Mouse (Mus musculus) intestine, postnatal 0 days (tissue): Measurements from ENCODE around the gene 1700074P13Rik. TPM values are rescaled to one million over a fixed set of nuclear protein-coding genes. Genes with fewer than 3 reads are reported as not detected.
A peak's percentile ranks its signal among the peaks of the same experiment; 100 is the strongest.

Experiments
- ATAC-seq: fragments of 200-750 bp; cut with Nextera tagmentation; 2 replicates; pipeline ENCODE4 v1.8.0; 2017; ENCODE audit warnings: mild to moderate bottlenecking, moderate TSS enrichment, moderate library complexity
- H3K27ac ChIP-seq: fragments of 300-500 bp; sonication (generic); 2 replicates; pipeline ENCODE4 v1.5.1; 2014; ENCODE audit warnings: mild to moderate bottlenecking, low read depth, low read length, moderate library complexity
- H3K27me3 ChIP-seq: fragments of 300-500 bp; sonication (generic); replicated peaks from 2 replicates; pipeline ENCODE4 v1.6.1; 2014; ENCODE audit warnings: low read length, mixed read lengths; ENCODE audit not compliant: control insufficient read depth, insufficient read depth
- H3K36me3 ChIP-seq: fragments of 300-500 bp; sonication (generic); 2 replicates; pipeline ENCODE4 v1.6.1; 2014; ENCODE audit warnings: mild to moderate bottlenecking, moderate library complexity; ENCODE audit not compliant: control insufficient read depth, insufficient read depth
- H3K4me1 ChIP-seq: fragments of 300-500 bp; sonication (generic); replicated peaks from 2 replicates; pipeline ENCODE4 v1.6.1; 2014; ENCODE audit warnings: antibody characterized with exemption, low read length, mixed read lengths; ENCODE audit not compliant: control insufficient read depth, insufficient read depth
- H3K4me2 ChIP-seq: fragments of 300-500 bp; sonication (generic); replicated peaks from 2 replicates; pipeline ENCODE4 v1.6.1; 2014; ENCODE audit warnings: low read depth, mild to moderate bottlenecking, moderate library complexity
- H3K4me3 ChIP-seq: fragments of 300-500 bp; sonication (generic); 2 replicates; pipeline ENCODE4 v1.5.1; 2014; ENCODE audit warnings: low read depth, low read length
- H3K9ac ChIP-seq: fragments of 300-500 bp; sonication (generic); 2 replicates; pipeline ENCODE4 v1.6.1; 2014; ENCODE audit warnings: mild to moderate bottlenecking, low read depth, low read length
- H3K9me3 ChIP-seq: fragments of 300-500 bp; sonication (generic); 2 replicates; pipeline ENCODE4 v1.6.1; 2016; ENCODE audit warnings: mixed run types; ENCODE audit not compliant: control insufficient read depth
- CTCF ChIP-seq: sonication (generic); IDR thresholded peaks from 2 replicates; pipeline ENCODE4 v1.5.1; 2016; ENCODE audit warnings: low read depth, mild to moderate bottlenecking, control low read depth, antibody characterized with exemption, moderate library complexity
- WGBS: fragments of 180-500 bp; shearing (Covaris S2); extraction: QIAGEN DNeasy Blood & Tissue Kit; methylation state at CpG from one replicate; pipeline ENCODE4 v1.1.7; 2014; 5-methylcytosine and 5-hydroxymethylcytosine counted together
- polyA plus RNA-seq: library from polyadenylated mRNA; unstranded; fragments of >200 nt; fragmentation: Nextera tagmentation; extraction: Ambion mirVana; gene quantifications from 2 replicates; pipeline ENCODE4 v1.2.1, GENCODE M21; 2015

1700074P13Rik gene
- polyA plus RNA-seq, 1 experiment from 2014 or later = not detected

DNA sequence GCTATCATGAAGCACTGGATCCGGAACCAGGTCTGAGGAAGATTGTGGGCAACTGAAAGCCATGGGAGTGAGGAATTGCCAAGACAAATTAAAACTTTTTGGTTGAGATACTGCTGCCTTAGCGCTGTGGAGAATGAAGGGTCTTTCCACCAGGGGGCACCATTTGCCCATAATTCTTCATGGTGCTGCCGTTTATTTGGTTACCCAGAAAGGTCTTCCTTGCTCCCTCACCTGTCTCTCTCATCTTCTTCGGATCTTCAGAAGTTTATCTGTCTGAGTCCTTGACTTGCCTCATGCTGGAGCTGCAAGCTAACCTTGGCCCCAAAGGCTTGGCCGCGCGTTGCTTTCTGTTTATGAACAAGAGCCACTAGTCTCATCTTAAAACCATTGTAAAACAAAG, 46.8 kb downstream of the 1700074P13Rik start:
- WGBS = 34% methylated on average over 7 of the region's 7 CpGs

DNA sequence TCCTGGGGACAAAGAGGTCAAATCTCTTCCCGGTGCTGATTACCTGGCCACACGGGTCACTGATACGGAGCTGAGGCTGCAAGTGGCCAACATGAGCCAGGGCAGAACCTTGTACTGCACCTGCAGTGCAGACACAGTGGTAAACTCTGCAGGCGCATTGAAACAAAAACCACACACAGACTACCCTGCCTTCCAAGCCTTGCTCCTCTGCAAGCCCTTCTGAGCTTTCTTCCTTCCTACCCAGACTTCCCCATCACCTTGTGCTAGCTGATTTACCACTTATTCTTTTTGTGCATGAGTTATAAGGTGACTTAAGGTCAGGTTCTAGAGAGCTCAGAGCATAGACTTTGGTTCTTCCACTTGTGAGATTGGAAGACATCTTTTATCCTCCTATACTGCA, 48.6 kb downstream of the 1700074P13Rik start:
- no peak for TF ChIP-seq CTCF
- Histone ChIP-seq H3K27me3 (no peaks in the 10 kb centered on the region), H3K4me1 (no peaks in the 10 kb centered on the region), H3K36me3 (no peaks in the 10 kb centered on the region), H3K9ac (no peak overlapping the region), H3K9me3 (no peaks in the 10 kb centered on the region), H3K4me2 (no peak overlapping the region), H3K4me3 (no peak overlapping the region), H3K27ac (no peak overlapping the region)
- no peak for ATAC-seq
- 76% methylated on average over 4 of the region's 4 CpGs for WGBS

More for the DNA sequence above, 46.8 kb downstream of the 1700074P13Rik start:
- no peak overlapping the region for H3K4me3 ChIP-seq
- H3K4me1 ChIP-seq = no peaks in the 10 kb centered on the region
- peak; percentile 72 for TF ChIP-seq CTCF
- no peaks in the 10 kb centered on the region for H3K9me3 ChIP-seq
- no peaks in the 10 kb centered on the region for H3K36me3 ChIP-seq
- no peak overlapping the region for H3K27ac ChIP-seq
- no peak overlapping the region for H3K9ac ChIP-seq
- ATAC-seq = no peak
- H3K27me3 ChIP-seq = no peaks in the 10 kb centered on the region
- H3K4me2 ChIP-seq = no peak overlapping the region

DNA sequence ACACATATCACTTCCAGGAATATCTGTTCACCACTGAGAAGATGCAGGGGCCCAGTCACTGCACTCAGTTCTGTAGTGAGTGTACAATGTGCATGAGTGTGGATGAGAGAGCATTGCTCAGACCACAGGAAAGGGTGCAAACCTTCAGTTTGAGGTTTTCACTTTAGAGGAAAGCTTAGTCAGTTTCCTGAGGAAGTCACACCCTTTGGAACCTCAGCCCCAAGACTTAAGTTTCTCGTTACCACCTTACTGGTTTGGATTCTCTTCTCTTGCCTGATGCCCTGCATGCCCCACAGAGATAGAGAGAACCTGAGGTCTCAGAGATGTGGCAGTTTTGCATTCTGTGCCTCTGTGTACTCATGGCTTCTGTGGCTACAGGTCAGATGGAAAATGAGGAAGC, 49.4 kb downstream of the 1700074P13Rik start:
- WGBS = 72% methylated on average over 1 of the region's 1 CpGs
- no peaks in the 10 kb centered on the region for H3K9me3 ChIP-seq
- no peak overlapping the region for H3K27ac ChIP-seq
- no peak overlapping the region for H3K4me3 ChIP-seq
- H3K4me2 ChIP-seq = no peak overlapping the region
- no peaks in the 10 kb centered on the region for H3K27me3 ChIP-seq
- H3K9ac ChIP-seq = no peak overlapping the region
- no peak for ATAC-seq
- no peaks in the 10 kb centered on the region for H3K36me3 ChIP-seq
- no peaks in the 10 kb centered on the region for H3K4me1 ChIP-seq
- TF ChIP-seq CTCF = no peak

DNA sequence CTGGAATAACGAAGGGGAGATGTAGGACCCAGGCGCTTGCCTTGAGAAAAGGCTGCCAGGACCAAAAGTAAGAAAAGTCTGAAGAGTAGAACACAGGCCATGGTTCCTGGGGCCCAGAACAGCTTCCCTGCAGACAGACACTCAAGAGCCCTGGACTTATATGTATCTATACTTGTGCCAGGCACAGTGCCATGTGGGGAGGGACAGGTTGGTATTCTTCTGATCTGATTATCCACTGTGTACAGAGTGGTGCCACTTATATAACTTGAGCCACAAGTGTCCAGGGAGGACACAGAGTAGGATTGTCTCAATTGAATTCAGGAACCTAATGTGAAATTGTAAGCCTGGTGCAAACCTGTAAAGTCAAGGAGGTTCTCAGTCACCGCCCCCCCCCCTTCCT, 53.0 kb downstream of the 1700074P13Rik start, which contains the start of gene Moxd2:
TSS of gene Moxd2 (minus strand) at position 101 of the 400 bp plus-strand sequence.
- 90% methylated on average over 3 of the region's 3 CpGs for WGBS
- TF ChIP-seq CTCF = no peak
- no peak within 1 kb of the TSS for H3K9ac ChIP-seq

More for the DNA sequence above, 53.0 kb downstream of the 1700074P13Rik start, which contains the start of gene Moxd2:
- Histone ChIP-seq H3K36me3 (no peaks in the 10 kb centered on the region), H3K9me3 (no peaks in the 10 kb centered on the region), H3K4me3 (no peak within 1 kb of the TSS), H3K27ac (no peak within 1 kb of the TSS), H3K27me3 (no peaks in the 10 kb centered on the region), H3K4me1 (no peaks in the 10 kb centered on the region), H3K4me2 (no peak within 1 kb of the TSS)
- no peak for ATAC-seq

Other genes starting within 250 kb of the 1700074P13Rik start
- gene Moxd2, start 53.1 kb downstream of the 1700074P13Rik start, polyA plus RNA-seq = not detected in 2 replicates
- not detected in 2 replicates for gene Prss58, start 40.2 kb downstream of the 1700074P13Rik start, polyA plus RNA-seq
- gene Gm4744, start 11.3 kb upstream of the 1700074P13Rik start, polyA plus RNA-seq = 0.20 and 0.26 TPM in 2 replicates
- gene 1810009J06Rik, start 24.2 kb upstream of the 1700074P13Rik start, polyA plus RNA-seq = 2.3 and 2.5 TPM in 2 replicates
- gene Gm2663, start 58.9 kb upstream of the 1700074P13Rik start, polyA plus RNA-seq = 0.93 and 2.5 TPM in 2 replicates
- gene 2210010C04Rik, start 95.0 kb upstream of the 1700074P13Rik start, polyA plus RNA-seq = 2.2 and 5.2 TPM in 2 replicates